Mouse (Mus musculus): ENCODE measurements at regions not wholly inside any gene's neighbourhood (a gene's known extent, or its start where the extent isn't known, plus 50 kb on each side); places are given as distances from the start of the nearest gene placed in this dataset.

DNA sequence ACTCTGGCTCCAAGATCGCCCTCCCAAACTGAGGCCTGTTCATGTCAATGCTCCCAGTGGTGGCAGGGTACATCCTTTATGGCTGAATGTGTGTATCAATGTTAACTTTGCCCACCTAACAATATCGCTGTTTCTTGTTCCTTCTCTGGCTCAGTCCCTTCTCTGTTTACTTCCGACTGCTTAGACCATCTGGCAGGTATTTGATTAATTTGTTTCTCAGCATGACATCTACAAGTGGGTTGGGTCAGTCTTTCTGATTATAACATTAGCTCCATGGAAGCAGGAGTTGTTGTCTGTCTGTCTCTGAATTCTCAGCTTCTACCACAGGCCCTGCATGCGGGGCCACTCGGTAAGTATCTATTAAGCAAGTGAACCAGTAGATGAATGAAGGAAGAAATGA, 49.9 kb upstream of the Peli1 start:
- TF ChIP-seq CTCF (IDR thresholded peaks at IDR 0.05; ENCODE audit: low read depth): no peak
- no peak for TF ChIP-seq EP300 (IDR thresholded peaks at IDR 0.05; ENCODE audit: low read depth)

Measured in liver, postnatal 0 days (tissue).